Mouse (Mus musculus): ENCODE measurements around the gene Psmb4.
"Not testable (repeated sequence)": the region's sequence is repeated elsewhere in the genome, so short reads cannot be mapped to it uniquely, and the experiment has no call there.

Gene Psmb4

DNA sequence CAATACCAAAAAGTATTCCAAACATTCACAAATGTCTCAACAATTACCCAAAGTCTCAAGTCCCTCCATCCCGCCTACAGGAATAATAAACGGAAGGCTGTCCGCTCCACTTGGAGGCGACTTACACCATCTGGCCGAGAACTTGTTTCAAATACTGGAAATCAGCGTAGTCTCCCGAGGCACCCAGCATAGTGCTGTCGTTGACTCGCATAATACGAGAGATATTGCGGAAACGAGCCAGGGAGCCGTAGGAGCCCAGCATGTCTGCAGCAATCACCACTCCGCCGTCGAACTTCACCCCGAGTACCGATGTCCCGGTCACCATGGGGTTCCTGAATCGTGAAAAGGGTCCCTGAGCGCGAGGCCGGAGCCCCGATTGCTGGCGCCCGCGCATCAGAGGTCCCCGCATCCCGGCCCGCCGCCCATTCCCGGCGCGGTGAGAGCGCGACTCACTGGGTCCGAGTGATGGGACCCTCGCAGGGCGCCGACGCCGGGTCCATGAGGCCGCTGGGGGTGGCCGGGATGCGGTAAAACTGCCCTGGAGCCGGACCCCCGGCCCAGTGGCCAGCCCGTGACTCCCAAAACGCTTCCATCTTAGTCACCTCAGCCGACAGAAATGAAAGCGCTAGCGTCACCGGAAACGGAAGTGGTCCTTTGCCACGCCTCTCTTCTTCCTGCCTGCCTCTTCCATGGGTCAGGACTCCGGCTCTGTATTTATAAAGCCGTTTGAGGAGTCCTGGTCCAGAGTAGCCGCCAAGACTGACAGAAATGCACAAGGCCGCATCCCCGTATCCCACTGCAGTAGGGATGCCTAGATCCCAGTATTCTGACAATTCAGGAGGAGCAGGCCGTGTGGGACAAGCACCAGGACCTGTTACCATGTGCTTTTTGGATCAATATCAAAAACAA is at the start of gene Psmb4:
TSS of gene Psmb4 (minus strand) at position 646 of the 909 bp plus-strand sequence.
- peak; percentile 72 for DNase-seq (ENCODE audit: low read depth, low spot score)

DNA sequence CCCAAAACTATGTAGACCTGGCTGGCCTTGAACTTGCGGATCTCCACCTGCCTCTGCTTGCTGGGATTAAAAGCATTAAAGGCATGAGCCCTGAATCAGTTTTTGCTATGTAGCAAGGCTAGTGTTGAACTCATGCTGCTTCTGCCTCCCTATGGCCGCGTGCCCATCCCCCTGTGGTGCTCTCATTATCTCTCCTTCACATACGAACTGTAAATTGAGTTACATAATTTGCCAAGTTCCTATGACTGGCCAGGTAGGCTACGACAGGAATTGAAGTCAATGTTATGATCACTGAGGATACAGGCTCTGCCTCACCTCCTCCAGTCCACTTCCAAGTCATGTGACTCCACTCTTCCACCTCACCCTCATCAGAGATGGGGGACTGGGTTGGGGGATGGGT is 49.4 kb upstream of the Psmb4 start:
- not testable (repeated sequence) for DNase-seq (ENCODE audit: low read depth, low spot score)

DNA sequence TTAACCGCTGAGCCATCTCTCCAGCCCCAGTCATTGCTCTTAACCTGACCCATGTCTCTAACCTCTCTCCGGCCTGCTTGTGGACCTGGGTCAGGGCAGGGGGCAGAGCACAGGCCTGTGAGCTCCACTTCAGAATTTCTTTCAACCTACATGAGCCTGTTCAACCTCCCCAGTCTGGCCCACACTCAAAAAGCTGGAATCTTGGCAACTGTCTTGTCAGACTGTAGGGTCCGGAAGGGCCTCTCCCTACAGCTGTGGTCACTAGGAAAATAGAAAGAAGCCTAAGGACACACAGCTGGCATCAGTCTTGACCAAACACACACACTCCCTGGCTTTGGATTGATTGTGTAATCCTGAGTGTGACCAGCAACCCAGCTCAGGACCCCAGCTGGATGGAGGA is 48.6 kb upstream of the Psmb4 start:
- not testable (repeated sequence) for DNase-seq (ENCODE audit: low read depth, low spot score)

DNA sequence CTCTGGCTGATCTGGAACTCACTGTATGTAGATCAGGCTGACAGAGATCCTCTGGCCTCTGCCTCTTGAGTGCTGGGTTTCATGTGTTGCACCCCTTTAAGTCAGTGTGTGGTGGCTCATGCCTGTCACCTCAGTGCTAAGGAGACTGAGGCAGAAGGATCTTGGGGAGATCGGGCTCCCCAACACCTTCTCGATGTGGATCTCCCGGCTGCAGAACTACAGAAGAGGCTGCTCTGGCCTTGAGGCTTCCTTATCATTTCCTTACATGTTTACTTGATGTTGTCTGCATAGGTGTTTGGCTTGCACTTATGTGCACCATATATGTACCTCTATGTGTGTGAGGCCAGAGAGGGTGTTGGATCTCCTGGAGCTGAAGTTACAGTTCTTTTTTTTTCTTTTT is 47.8 kb upstream of the Psmb4 start:
- not testable (repeated sequence) for DNase-seq (ENCODE audit: low read depth, low spot score)

DNA sequence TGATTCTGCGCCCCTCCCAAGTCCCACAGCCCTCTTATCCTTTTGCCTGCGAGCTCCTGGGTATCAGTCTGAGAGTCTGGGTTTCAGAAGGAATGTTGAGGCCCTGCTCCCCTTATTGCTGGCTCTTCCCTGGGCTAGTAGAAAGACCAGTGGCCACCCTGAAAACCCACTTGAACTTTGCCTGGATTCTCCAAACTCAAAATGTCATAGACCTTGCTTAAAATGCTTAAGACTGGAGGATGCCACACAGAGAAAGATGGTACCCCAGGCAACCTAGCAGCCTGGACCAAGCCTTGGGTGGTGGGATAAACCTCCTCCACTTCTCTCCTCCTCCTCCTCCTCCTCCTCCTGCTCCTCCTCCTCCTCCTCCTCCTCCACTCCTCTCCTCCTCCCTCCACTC is 46.8 kb upstream of the Psmb4 start:
- not testable (repeated sequence) for DNase-seq (ENCODE audit: low read depth, low spot score)

DNA sequence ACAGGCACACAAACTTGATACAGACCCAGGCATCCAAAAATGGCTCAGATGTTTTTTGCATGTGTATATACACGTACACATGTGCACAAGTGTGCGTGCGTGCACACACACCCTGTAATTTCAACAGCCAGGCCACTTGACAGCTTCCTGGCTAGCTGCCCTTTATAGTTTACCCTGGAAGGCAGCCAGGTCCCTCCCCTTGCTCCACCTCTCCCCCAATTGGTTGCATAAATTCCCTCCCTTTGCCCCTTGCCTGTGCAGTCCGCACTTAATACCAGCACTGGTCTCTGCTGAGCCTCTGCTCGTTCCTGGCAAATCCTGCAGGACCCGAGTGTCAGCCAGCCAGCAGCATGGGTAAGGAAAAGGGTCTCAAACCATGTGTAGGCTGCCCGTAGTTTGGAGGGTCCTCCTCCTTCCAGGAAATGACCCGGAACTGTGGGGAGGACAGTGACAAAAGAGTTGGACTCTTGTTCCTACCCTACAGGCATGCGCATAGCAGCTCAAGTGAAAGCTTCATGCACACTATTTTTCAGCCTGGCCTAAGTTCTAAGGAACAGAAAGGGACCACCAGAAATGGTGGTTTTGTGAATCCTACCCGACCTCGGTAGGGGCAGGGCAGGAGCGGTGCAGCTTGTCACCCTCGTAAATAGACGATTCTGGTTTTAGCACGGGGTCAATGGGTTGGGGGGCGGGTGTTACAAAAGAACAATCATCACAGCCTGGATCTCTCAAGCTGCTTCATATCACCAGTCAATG is 46.2 kb upstream of the Psmb4 start, which contains the start of gene Selenbp1:
TSS of gene Selenbp1 (plus strand) at position 248 of the 756 bp plus-strand sequence.
- no peak for DNase-seq (ENCODE audit: low read depth, low spot score)

DNA sequence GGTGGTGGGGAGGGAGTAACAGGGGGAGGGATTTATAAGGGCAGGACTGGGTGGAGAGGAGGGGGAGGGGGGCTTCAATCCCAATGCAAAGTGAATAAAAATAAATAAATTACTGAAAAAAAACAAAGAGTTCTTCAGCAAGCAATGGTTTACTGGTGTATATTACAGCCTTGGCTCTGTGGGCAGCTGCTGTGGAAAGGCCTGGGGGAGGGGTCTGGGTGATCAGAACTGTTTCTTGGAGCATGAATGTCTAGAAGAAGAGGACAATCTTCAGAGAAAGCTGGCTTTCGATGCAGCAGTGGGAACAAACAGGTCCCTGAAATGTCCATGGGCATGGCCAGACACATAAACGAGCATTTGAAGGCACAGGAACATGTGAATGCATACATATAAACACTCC is 45.5 kb upstream of the Psmb4 start:
- DNase-seq (ENCODE audit: low read depth, low spot score), result not testable (repeated sequence)

DNA sequence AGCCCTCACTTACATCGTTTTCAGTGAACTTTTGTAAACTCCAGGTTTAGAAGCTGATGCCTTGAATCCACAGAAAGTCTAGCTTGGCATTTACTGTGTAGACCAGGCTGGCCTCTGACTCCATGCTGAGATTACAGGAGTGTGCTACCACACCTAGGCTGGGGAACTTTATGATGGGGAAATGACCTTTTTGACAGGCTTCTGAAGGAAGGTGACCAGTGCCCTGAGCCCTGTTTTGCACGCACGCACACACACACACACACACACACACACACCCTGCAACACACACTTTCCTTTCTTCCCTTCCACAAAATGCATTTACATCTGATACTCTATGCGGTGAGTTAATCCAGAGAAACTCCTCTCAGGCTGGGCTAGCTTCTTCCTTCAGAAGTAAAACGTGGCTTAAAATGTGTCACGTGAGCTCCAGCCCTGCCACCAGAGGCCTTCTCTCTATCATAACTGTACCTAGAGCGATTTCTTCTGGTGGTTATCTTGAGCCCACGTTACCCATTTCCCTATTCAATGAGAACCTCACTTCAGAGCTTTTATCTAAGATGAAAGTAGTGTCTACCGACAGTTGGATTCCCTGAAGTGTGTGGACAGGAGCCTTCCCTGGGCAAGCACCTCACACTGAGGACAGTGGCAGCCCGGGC is 44.8 kb upstream of the Psmb4 start:
- not testable (repeated sequence) for DNase-seq (ENCODE audit: low read depth, low spot score)

DNA sequence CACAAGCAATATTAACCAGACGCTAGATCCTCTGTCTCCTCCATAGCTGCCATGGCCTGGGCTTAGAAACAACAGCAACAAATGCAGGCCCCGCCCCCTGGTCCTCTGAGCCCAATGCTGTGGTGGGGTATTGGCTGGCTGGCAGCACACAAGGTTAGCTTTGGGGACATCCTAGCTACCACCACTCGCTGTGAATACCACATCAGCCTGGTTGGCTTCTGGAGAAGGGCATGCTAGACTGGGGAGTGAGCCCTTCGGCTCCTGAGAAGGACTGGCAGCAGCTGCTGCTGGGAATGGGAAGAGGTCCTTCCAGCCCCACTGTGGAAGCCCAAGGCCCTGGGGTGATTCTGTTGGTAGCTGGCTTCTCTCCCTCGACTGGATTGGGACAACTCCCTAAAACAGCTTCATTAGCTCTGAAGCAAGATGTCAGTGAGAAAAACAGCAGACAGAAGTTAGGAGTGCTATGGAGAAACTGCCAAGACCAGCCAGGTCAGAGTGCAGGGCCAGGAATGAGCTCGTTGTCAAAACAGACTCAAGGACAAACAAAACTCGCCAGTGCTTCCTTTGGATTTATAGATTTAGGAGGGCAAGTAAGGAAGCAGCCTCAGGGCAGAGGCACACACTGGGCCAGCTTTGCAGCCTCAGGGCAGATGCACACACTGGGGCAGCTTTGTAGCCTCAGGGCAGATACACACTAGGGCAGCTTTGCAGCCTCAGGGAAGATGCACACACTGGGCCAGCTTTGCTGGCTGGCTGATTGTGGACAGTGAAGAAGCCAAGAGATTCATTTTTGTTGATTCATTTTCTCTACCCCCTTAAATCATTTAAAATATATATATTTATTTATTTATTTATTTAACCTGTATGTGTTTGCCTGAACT is 43.9 kb upstream of the Psmb4 start:
- DNase-seq (ENCODE audit: low read depth, low spot score), result not testable (repeated sequence)

DNA sequence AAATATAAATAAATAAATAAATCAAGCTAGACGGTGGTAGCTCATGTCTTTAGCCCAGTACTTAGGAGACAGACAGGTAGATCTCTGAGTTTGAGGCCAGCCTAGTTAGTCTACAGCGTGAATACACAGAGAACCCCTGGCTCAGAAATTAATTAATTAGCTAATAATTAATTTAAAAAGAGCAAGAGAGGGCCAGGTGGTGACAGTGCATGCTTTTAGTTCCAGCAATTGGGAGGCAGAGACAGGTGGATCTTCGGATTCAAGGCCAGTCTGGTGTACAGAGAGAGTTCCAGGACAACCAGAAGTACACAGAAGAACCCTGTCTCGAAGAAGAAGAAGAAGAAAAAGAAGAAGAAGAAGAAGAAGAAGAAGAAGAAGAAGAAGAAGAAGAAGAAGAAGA is 42.2 kb upstream of the Psmb4 start:
- DNase-seq (ENCODE audit: low read depth, low spot score), result not testable (repeated sequence)

DNA sequence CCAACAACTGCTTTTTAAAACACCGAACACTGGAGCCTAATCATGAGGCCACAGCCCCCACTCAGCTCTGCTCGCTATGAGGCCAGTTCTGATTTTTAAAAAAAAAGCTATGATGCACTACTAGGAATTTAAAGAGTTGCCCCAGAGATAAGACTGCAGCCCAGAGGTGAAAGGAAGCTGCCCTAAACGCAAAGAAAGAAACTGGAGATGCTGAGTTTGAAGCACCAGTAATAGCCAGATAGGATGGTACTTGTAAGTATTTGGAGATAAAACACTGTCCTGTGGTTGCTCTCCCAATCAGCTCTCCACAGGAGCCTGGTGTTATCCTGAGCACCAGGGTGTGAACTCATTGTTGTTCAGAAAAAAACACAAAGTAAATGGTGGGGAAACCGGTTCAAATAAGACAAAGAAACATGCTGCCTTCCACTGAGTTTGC is 39.6 kb upstream of the Psmb4 start:
- DNase-seq (ENCODE audit: low read depth, low spot score), result not testable (repeated sequence)

DNA sequence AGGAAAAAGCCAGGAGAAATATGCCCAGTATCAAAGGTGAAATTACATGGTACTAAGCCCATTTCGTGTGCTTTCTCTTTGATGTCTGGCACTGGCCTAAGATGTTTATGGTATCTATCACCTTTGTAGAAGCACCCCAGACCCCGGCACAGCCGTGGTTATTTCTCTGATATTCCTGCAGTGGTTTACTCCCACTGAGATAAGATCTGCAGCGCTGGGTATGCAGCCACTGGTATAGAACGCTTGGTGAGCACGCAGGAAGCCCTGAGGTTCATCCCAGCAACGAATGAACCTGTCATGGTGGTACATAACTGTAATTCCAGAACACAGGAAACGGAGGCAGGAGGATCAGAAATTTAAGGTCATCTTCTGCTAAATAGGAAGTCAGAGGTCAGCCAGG is 37.9 kb upstream of the Psmb4 start:
- no peak for DNase-seq (ENCODE audit: low read depth, low spot score)

DNA sequence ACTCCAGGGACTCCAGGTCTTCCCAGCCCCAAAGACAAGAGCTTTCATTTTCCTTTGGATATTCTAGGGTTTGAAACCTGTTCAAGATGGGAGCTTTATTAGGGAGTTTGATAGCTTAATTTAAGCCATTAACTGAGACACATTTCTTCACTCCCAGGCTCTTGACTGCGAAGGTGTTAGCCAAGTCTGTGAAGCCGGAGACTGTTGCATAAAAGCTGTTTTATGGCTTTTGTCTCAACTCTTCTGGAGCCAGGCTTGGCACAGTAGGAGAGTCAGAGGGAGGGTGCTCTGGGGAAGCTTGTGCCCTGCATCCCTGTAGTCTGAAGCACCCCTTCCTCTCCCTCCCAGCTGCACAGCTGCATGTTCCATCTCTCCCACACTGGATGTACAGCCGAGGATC is 35.6 kb upstream of the Psmb4 start:
- no peak for DNase-seq (ENCODE audit: low read depth, low spot score)

DNA sequence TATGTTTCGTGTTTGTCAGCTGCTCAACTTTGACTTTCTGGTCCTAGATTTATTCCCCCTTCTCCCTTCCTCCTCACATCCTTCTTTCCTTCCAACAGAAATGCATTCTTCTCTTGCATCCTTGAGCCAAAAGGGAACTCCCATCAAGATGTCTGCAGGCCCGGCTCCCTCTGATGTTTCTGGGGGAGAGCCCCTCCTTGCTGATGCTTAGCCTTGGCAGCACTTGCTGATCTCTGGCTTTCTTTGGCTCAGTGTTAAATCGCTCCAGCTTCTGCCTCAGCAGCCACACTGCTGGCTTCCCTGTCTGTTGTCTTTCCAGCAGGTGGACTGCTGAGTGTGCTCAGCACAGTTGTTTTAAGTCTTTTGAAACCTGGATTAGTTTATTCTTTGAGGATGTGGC is 34.3 kb upstream of the Psmb4 start:
- DNase-seq (ENCODE audit: low read depth, low spot score), result no peak

DNA sequence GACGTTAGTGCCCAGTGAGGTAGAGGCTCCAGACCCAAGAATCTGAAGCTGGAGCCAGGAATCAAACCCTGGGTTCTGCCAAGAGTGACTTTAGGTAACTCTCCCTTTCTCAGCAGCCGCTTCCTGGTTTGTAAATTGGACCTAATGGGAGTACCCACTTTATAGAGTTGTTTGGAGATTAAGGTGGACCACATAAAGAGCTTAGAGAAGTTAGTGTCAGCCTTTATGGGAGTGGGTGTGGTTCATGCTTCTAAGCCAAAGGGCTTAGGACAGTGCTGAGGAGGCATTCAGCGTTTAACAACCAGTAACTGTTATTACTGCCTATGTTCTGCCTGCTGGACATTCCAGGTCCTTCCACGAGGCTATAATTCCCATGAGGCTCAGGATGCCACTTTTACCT is 32.1 kb upstream of the Psmb4 start:
- no peak for DNase-seq (ENCODE audit: low read depth, low spot score)

DNA sequence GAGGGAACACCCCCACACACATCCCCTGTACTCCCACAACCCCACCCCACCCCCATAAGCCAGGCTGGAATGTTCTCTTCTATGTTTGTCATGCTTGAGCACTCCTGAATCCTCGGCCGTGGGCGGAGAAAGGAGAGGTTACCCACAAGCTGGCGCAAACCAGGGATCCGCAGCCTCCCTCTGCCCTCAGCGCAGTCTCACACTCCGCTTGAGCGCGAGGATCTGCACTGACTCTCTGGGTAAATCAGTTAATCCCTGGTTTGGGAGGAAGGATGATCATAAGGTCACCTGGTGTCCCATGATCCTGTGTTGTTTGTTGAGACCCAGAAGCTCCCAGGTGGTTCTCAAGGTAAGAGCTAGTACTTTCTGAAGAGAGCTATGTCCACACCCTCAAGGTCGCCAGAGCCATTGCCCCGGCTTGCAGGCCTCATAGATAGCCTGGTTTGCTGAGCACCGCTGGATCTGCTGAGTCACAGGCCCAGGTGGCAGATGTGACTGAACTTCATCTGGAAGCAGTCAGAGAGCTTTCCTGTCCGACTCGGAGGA is 31.1 kb upstream of the Psmb4 start:
- no peak for DNase-seq (ENCODE audit: low read depth, low spot score)

DNA sequence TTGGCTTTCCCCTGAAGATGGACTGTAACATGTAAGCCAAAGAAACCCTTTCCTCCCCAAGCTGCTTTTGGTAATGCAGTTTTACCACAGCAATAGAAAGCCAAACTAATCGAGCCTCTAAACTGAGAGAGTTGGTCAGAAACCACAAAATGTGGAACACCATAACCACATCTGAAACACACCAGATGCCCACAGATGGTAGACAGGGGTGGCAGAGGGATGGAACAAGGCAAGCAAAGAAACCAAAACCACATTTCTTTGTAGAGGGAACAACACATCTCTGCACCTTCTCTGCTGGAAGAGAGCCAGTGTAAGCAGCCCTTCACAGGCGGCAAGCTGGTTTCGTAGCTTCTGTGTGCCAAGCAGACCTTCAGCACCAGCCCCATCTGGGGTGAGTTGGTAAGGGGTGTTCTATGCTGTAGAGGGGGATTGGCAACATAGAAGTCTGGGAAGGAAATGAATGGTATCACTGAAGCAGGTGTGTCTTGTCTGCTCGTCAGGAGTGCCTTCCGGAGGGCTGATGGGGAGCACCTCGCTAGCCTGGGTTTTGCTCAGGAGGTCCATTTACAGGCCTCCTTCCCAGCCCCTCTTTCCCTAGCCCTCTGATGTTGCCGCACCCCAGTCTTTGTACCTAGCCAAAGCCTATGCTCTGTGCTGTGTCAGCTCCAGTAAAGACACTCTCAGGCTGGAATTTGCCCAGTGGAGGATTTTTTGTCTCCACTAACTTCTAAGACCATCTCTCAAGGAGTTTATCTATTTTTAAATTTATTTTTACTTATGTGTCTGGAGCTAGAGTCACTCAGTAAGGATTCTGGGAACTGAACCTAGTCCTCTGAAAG is 29.4 kb upstream of the Psmb4 start:
- DNase-seq (ENCODE audit: low read depth, low spot score), result no peak

DNA sequence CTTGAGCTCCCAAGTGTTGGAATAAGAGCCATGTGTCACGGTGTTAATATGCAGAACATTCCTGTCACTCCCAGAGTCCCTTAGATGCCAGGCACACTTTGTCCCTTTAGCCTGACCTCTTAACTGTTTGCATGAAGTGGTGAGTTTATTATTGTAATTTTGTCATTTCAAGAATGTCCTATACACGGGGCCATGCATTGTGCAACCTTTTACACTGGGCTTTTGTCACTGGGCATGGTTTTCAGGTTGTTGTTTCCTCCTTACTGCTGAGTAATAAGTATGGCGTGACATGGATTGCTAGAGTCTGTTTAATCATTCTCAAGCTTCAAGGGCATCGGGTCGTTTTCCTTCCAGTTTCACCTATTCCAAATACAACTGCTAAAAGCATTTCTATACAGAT is 27.0 kb upstream of the Psmb4 start:
- DNase-seq (ENCODE audit: low read depth, low spot score), result no peak

DNA sequence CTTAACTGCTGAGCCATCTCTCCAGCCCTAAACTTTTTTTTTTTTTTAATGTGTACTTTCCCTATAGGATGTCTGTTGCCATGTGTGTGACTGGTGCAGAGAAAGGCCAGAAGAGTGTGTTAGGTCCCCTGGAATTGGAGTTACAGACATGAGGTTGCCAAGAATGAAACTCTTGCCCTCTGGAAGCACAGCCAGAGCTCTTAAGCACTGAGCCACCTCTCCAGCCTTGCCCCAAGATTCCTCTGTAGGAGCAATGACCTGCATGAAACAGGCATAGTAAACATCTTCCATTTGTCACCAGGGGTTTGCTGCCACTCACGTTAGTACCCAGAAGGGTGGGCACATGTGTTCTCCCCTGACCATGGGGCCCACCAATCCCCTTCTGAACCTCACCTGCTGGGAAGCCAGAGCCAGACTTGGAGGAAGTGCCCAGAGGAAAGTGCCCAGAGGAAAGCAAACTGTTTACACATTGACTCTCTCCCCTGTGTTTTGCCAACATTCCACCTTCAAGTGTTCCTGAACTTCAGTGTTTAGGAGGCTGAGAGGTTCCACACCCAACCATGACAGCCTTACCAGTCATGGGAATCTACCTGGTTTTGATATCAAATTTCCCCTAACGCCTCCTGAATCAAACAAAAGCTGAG is 24.4 kb upstream of the Psmb4 start:
- no peak for DNase-seq (ENCODE audit: low read depth, low spot score)

Measured in brain, embryonic 18.5 days (tissue).